Mouse (Mus musculus) activated CD4-positive, CD25-positive, alpha-beta regulatory T cell, adult 9 weeks (primary cell): ENCODE data around the gene Gpr37. TPM values are rescaled to one million over a fixed set of nuclear protein-coding genes. Genes with fewer than 3 reads are reported as not detected.

Experiments used
- polyA plus RNA-seq: library from polyadenylated mRNA; unstranded; fragments of 100-300 nt; shearing (Covaris generic); gene quantifications from one replicate; pipeline ENCODE4 v1.2.1, GENCODE M21; 2017

Gene Gpr37
- polyA plus RNA-seq = not detected

GRCm38 (mm10) chr6:25690629-25691028 lies at the start of gene Gpr37:
Gene Gpr37 (minus strand): TSS chr6:25690729.

Other genes with a start within 250 kb of the Gpr37 start
- gene Pot1a, start 118.5 kb upstream of the Gpr37 start, polyA plus RNA-seq = 46.8 TPM